Mouse (Mus musculus) adrenal gland, postnatal 4 days (tissue): ENCODE results near the gene Vamp9. TPM values are rescaled to one million over a fixed set of nuclear protein-coding genes. Genes with fewer than 3 reads are reported as not detected.

ENCODE experiments used
- DNase-seq, 2 experiments: peaks; one replicate each; pipeline ENCODE4 v3.0.0; 2021 to 2022; ENCODE audit warnings: low spot score in 2 of 2, mixed read lengths in 2 of 2
- long read RNA-seq, 2 experiments: library from polyadenylated mRNA; stranded (forward); transcript quantifications; one replicate each; pipeline ENCODE4 v2.0.0; 2021
- total RNA-seq, 2 experiments: library from RNA; stranded (reverse); gene quantifications; 2 replicates each; pipeline ENCODE4 v1.2.3; 2021

Gene Vamp9
- total RNA-seq = 1 to 10 TPM in 1 of 2 experiments, under 1 TPM in 1; 0.59 to 1.4 TPM
- long read RNA-seq, experiment 1, partial matches to known transcripts = 0 of 2 reads
- long read RNA-seq, experiment 1, other reads (novel, unspliced or antisense) = 0 of 2 reads
- long read RNA-seq, experiment 2, partial matches to known transcripts = 0 of 1 reads
- long read RNA-seq, experiment 2, other reads (novel, unspliced or antisense) = 1 of 1 reads

GRCm38 (mm10) chr5:99906181-99906956, at the start of gene Vamp9:
Gene Vamp9, plus strand, starts transcription at chr5:99906254.
- peak; percentile 85 to 87 for DNase-seq

DNA sequence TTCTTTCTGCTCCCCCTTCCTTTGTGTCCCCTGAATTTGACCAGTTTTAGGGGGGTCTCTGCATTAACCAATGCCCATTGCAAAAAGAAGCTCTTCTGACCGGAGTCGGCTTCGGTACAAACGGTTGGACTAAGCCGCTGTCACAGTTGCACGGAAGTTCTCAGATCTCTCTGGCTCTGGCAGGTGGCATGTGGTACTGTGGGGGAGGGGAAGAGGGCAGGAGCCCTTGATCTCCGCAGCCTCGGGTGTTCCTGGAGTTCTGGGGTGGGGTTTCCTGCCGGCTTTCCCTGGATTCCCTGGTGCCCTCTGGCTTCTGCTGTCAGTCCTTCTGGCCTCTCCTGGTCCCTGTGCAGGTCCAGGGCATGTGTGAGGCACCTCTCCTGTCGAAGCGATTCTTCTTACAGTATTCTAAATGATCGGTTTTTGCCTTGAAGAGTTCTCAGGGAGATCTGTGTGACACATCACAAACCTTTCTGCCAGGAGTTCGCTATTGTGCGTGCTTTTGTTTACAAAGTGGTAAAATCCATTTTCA, 48.9 kb upstream of the Vamp9 start:
- DNase-seq = no peak

DNA sequence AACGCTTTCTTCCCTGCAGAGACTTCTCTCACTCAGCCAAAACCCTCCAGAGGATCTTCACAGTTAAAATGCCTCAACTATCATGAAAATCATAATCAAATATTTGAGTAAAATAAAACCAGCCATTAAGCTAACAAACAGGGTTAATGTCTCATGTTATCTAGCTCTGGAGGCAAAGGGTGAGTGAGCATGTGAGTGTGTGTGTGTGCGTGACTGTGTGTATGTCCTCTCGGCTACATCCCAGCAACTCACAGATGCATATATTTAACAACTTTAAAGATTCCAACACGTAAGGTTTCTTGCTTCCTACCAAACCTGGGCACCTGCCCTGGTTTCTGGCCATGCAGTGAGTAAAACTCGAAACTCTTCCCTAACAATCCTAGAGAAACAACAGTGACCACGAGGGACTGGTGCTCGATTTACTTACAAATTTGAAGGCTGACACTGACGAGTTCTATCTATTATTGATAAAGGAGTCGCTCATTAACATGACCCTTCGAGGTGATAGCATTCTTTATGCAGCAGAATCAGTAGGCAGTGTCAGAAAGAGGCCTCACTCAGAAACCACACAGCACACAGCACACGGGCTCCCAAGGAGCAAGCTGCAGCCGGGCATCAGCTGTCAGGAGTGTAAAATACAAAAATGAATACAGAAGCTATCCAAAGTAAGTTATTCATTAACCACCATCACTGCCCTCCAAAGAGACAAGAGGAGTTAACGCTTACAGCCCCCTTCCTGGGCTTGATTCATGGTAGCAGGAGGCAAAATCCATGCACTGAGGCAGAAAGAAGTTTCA, 46.2 kb upstream of the Vamp9 start:
- no peak for DNase-seq

DNA sequence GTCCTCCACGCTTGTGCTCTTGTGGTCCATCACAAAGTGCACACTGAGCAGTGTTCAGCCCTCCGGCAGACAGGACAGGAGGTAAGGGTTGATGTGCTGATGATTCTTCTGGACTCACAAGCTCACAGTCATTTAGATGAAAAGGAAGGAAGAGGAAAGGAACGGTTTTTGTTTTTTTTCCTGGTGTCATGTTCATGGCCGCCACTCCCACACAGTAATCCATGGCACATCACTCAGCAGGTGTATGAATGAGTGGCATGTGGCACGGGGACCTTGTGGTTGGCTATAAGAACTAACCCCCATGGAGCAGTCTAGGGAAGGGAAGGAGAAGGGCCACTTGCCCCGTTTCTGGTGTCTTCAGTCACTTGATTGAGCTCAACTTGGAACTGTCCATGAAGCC, 44.2 kb upstream of the Vamp9 start:
- DNase-seq = no peak

DNA sequence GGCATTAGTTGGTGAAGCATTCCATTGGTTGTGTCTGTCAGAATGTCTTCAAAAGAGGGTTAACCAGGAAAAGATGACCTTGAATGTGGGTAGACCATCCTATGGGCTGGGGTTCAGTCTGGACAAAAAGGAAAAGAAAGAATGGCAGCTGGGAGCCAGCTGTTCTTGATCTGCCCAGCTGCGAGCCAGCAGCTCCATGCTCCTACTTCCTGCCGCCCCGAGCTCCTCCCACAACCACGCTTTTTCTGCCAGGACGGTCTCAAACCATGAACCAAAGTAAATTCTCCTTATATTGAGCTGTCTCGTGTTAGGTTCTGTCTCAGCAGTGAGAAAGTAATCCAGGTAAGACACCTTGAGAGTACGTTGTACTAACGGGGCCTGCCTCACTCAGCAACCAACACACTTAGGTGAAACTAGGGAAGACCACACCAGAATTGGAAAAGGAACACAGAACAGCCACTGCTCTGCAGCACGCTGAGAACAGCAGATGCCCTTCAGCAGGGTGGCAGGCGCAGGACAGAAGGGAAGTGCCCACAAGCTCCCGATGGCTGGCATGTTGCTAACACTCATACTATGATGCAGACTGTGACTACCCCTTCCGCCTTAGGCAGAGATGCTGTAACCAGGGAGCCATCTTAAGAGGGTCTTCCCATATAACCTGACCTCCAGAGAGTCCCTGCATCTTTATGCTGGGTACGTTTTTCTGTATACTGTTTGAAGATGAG, 42.2 kb upstream of the Vamp9 start:
- DNase-seq = no peak

- no peak for DNase-seq
These were observed 40.3 kb upstream of the Vamp9 start for GRCm38 (mm10) chr5:99865779-99866178.

- no peak for DNase-seq
These were observed 37.8 kb upstream of the Vamp9 start for GRCm38 (mm10) chr5:99868286-99868685.

- no peak for DNase-seq
These were observed 37.1 kb upstream of the Vamp9 start for GRCm38 (mm10) chr5:99868923-99869322.

DNA sequence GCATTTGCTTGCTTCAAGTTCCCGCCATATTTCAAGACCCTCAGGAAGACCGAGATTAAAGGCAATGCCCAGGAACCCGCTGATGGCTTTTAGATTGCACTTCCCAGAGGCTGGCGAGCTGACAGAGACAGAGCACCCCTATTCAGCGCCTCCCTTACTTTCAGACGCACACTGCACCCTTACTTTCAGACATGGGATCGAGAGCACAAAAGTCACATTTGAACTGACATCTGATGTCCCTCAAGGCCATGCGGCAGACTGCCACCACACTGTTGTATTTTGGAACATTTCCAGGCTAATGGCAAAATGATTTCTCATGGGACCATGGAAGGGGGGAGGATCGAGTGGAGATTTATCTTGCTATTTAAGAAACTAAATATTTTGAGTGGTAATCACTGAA, 28.5 kb upstream of the Vamp9 start:
- no peak for DNase-seq

DNA sequence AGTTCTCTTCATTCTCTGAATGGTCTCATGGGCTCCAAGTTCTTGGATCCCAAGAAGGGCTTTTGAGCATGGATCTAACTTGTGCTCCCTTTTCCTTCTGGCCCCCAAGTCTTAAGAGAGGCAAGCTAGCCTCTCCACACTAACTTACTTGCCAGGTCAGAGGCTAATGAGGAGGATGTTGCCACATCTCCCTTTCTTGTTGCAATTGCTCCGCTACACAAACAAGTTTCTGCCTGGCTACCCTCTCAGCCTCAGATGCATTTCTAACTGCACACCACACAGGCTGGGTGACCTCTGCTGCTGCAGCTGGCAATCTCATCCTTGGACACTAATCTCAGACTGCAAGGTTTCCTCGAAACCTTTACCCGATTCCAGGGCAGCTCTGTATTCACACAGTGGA, 23.6 kb upstream of the Vamp9 start:
- DNase-seq = no peak

GRCm38 (mm10) chr5:99884035-99884434, 22.0 kb upstream of the Vamp9 start:
- no peak for DNase-seq

GRCm38 (mm10) chr5:99887133-99887532, 18.9 kb upstream of the Vamp9 start:
- DNase-seq = no peak

DNA sequence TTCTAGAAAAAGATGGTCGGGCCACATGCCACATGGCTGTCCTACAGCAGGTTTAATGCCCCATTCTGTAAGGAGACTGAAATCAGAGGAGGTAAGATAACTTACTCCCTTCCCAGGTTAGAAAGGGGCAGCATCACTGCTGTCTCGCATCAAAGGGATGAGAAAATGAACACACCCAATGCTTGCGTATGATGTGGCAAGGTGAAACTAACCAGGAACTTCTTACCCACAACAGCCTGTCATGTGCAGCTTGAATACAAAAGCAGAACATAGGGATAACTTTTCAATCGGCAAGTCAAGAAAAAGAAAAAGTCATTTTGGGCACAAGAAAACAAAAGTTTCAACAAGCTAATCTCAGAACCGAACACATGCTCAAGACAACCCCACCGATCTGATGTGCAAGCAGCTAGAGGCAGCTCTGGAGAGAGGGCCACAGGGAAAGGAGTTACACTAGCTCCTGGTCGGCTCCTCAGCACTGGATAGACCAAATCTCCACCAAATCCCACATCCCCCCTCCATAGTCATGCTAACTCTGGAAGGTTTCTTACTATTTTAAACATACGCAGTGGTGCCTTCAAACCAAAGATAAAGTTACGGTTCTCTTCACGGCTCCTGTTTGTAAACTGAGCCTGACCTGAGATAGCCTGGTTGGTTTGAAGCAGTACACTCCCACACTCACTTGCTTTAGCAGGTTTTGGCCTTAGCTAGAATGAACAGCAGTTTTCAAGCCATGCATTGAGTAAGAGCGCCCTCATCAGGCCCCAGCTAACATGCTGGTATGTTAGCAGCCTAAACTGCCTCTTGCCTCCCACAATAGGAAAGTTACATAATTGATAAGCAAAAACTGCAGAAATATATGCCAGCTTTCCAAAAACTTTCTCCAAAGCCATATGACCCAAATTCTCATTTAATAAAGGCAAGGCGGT, 14.3 kb upstream of the Vamp9 start:
- no peak for DNase-seq

DNA sequence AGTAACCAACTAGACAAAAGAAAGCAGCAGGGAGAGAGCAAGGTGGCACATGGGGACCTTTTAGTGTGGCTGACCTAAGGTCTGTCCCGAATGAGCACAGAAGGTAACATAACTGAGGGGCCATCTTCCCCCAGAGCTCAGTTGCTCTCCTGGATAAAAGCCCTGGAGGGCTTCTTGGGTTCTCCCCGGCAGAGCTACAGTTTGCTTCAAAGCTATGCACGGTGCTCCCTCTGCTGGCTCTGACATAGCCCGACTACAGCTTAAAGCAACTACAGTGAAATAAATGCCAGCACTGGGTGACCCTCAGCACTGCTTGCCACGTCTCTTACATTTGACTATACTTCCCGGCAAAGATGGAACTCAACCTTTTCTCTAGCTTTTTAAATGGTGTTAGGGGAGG, 6.0 kb upstream of the Vamp9 start:
- peak; percentile 13 to 15 for DNase-seq

GRCm38 (mm10) chr5:99905731-99906130, 323 bp upstream of the Vamp9 start:
- no peak for DNase-seq

DNA sequence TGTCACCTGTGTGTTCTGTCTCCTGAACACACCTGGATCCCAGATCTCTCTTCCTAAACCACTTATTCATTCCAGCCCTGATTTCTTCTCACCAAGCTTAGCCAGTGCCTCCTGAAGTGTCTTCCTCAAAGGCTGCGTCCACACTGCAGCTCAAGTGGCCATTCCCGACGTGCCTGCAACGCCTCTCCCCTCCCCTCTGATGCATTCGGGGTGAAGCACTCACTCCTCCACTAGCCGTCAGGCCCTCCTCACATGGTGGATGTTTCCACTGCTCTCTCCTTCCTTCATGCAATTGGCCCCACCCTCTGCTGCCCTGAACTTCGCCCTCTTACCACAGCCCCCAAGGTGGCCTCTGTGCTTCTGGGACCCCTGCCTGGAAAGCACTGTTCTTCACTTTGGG, 9.4 kb downstream of the Vamp9 start:
- DNase-seq = no peak

DNA sequence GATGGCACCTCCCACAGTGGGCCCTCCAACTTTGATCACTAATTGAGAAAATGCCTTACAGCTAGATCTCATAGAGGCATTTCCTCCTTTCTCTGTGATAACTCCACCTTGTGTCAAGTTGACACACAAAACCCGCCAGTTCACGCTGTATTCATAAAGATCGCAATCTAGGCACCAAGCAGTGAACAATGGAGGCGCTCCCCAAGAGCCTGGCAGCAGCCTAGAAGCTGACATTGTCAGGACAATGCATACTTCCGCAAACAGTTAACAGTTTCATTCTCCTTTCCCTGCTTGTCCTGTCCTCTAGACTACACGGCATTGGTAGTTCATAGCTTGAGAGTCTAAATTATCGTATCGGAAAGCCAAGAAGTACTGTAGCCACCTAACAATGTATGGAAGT, 16.0 kb downstream of the Vamp9 start:
- no peak for DNase-seq

DNA sequence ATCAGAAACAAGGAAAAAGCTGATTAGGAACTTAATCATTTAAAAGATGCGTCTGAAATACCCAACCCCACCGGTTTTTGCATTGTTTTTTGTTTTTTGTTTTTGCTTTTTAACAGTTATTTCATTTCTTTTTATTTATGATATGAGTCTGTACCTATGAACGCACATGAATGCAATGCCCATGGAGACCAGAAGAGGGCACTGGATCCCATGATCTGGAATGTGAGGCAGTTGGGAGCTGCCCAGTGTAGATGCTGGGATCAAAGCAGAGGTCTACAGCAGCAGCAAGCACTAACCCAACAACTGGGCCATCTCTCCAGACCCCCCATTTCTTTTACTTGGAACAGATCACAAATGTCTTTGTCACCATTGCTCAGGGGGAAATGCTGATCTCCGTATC, 21.9 kb downstream of the Vamp9 start:
- DNase-seq = no peak

DNA sequence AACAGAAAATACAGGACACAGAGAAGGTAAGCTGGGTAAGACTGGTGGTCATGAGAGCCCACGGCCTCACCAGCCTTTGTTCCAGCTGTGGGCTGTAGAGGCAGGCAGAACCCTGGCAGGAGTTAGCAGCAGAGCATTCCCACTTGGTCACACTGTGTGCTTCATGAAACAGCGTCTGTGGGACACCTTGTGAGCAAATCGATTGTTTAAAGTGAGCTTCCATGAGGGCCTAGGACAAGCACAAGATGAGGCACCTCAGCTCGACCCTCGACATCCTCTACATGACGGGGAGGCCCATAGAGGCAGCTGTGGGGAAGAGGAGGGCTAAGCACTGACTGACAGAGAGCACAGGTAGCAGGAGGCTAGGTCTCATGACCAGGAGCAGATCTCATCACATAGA, 25.9 kb downstream of the Vamp9 start:
- no peak for DNase-seq

DNA sequence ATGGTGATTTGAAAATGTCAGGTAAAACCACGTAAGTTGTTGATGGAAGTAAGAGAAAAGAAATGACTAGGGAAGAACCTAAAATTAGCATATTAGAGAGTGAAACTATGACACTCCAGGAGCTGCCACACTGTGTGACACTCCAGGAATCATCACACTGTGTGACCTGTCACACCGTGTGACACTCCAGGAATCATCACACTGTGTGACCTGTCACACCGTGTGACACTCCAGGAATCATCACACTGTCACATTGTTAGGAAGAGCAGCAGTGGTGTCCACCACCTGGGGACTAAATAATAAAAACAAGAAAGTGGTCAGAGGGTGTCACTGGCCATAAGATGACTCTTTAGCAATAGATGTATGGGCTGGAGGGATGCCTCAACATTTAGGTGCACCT, 33.4 kb downstream of the Vamp9 start:
- DNase-seq = no peak
